Mouse (Mus musculus) small intestine, adult 2 months (tissue): ENCODE data around the gene Cenpm. TPM values are rescaled to one million over a fixed set of nuclear protein-coding genes. Genes with fewer than 3 reads are reported as not detected.
"Not testable (repeated sequence)": the region's sequence is repeated elsewhere in the genome, so short reads cannot be mapped to it uniquely, and the experiment has no call there.

ENCODE experiments used
- H3K27ac ChIP-seq: fragments of 200-500 bp; 2 replicates; pipeline ENCODE4 v1.5.1; 2012; ENCODE audit warnings: low read depth, low read length, control low read depth, inconsistent platforms; ENCODE audit not compliant: insufficient read depth
- H3K27me3 ChIP-seq: fragments of 200-500 bp; 2 replicates; pipeline ENCODE4 v1.6.1; 2012; ENCODE audit warnings: mild to moderate bottlenecking, moderate library complexity, low read length, inconsistent platforms; ENCODE audit not compliant: control insufficient read depth, insufficient read depth
- H3K36me3 ChIP-seq: fragments of 200-500 bp; 2 replicates; pipeline ENCODE4 v1.6.1; 2012; ENCODE audit warnings: mild to moderate bottlenecking, low read length, control low read depth, inconsistent platforms; ENCODE audit not compliant: control insufficient read depth, insufficient read depth
- H3K4me1 ChIP-seq: fragments of 200-500 bp; 2 replicates; pipeline ENCODE4 v1.6.1; 2012; ENCODE audit warnings: low read length, inconsistent platforms, mixed read lengths; ENCODE audit not compliant: control insufficient read depth, insufficient read depth, insufficient read length
- H3K4me3 ChIP-seq: fragments of 200-500 bp; 2 replicates; pipeline ENCODE4 v1.5.1; 2012; ENCODE audit warnings: low read depth, mild to moderate bottlenecking, control low read depth, inconsistent platforms, low read length, moderate library complexity
- CTCF ChIP-seq: fragments of 200-500 bp; IDR thresholded peaks from 2 replicates; pipeline ENCODE4 v1.5.1; 2012; ENCODE audit warnings: low read depth, mild to moderate bottlenecking, control low read depth, inconsistent platforms, low read length, moderate library complexity, mixed read lengths; ENCODE audit not compliant: insufficient replicate concordance, insufficient read length; ENCODE audit errors: extremely low read depth
- POLR2A ChIP-seq: fragments of 200-500 bp; IDR thresholded peaks from 2 replicates; pipeline ENCODE4 v1.6.1; 2012; ENCODE audit warnings: low read depth, mild to moderate bottlenecking, control low read depth, inconsistent platforms, low read length, moderate library complexity
- WGBS: fragments of 180-500 bp; shearing (Covaris S2); methylation state at CpG from one replicate; pipeline ENCODE4 v1.1.7; 2018; 5-methylcytosine and 5-hydroxymethylcytosine counted together
- polyA plus RNA-seq: library from polyadenylated mRNA; depleted of rRNA; stranded (reverse); fragments of >200 nt; gene quantifications from 2 replicates; pipeline ENCODE4 v1.2.3, GENCODE M21; 2012

Cenpm gene
- polyA plus RNA-seq, 1 experiment, result 16.4 TPM

- Histone ChIP-seq H3K4me1 (no peaks in the 10 kb centered on the region), H3K36me3 (no peaks in the 10 kb centered on the region), H3K27me3 (no peaks in the 10 kb centered on the region), H3K4me3 (no peak overlapping the region), H3K27ac (no peak overlapping the region)
- 13% methylated on average over 16 of the region's 16 CpGs for WGBS
- peak; percentile 86 for TF ChIP-seq CTCF
- TF ChIP-seq POLR2A, result no peak
Observed at GRCm38 (mm10) chr15:82259510-82259909, 15.0 kb upstream of the Cenpm start.

GRCm38 (mm10) chr15:82255944-82256383 lies 11.4 kb upstream of the Cenpm start:
- no peaks in the 10 kb centered on the region for H3K27me3 ChIP-seq
- no peak overlapping the region for H3K4me3 ChIP-seq
- 37% methylated on average over 10 of the region's 10 CpGs for WGBS
- H3K36me3 ChIP-seq, result no peaks in the 10 kb centered on the region
- no peak overlapping the region for H3K27ac ChIP-seq
- no peaks in the 10 kb centered on the region for H3K4me1 ChIP-seq
- TF ChIP-seq CTCF, result no peak
- no peak for TF ChIP-seq POLR2A

- Histone ChIP-seq H3K4me1 (no peaks in the 10 kb centered on the region; the same call in 1 of the 2 replicates), H3K27ac (no peak overlapping the region), H3K36me3 (no peaks in the 10 kb centered on the region), H3K4me3 (no peak overlapping the region), H3K27me3 (no peaks in the 10 kb centered on the region)
- WGBS, result 43% methylated on average over 4 of the region's 4 CpGs
- TF ChIP-seq CTCF (no peak), POLR2A (no peak)
Observed at GRCm38 (mm10) chr15:82255248-82255647, 10.7 kb upstream of the Cenpm start.

GRCm38 (mm10) chr15:82252097-82252496 lies 7.5 kb upstream of the Cenpm start, which contains the start of gene 1500009C09Rik:
Gene 1500009C09Rik, plus strand, starts transcription at chr15:82252397.
- Histone ChIP-seq H3K27me3 (no peaks in the 10 kb centered on the region), H3K4me3 (no peak within 1 kb of the TSS), H3K4me1 (peaks cover 3% of the 10 kb centered on the region; the same call in 1 of the 2 replicates), H3K36me3 (no peaks in the 10 kb centered on the region), H3K27ac (no peak within 1 kb of the TSS)
- WGBS, result 60% methylated on average over 6 of the region's 6 CpGs
- TF ChIP-seq CTCF, result no peak
- no peak for TF ChIP-seq POLR2A

GRCm38 (mm10) chr15:82251579-82251978 lies 7.0 kb upstream of the Cenpm start:
- Histone ChIP-seq H3K36me3 (no peaks in the 10 kb centered on the region), H3K4me3 (no peak overlapping the region), H3K27me3 (no peaks in the 10 kb centered on the region), H3K4me1 (peaks cover 3% of the 10 kb centered on the region; the same call in 1 of the 2 replicates), H3K27ac (no peak overlapping the region)
- no peak for TF ChIP-seq CTCF
- no peak for TF ChIP-seq POLR2A
- 94% methylated on average over 3 of the region's 3 CpGs for WGBS

GRCm38 (mm10) chr15:82247131-82247776 lies 2.7 kb upstream of the Cenpm start:
- H3K27ac ChIP-seq, result no peak overlapping the region
- TF ChIP-seq POLR2A, result no peak
- no peak for TF ChIP-seq CTCF
- H3K27me3 ChIP-seq, result no peaks in the 10 kb centered on the region
- 44% methylated on average over 3 of the region's 3 CpGs for WGBS
- no peak overlapping the region for H3K4me3 ChIP-seq
- peaks cover 5% of the 10 kb centered on the region for H3K4me1 ChIP-seq
- no peaks in the 10 kb centered on the region for H3K36me3 ChIP-seq

- peak overlapping the region; percentile 81 for H3K4me3 ChIP-seq
Observed at GRCm38 (mm10) chr15:82244805-82245161, 235 bp upstream of the Cenpm start.

More at GRCm38 (mm10) chr15:82244805-82245161, 235 bp upstream of the Cenpm start:
- not testable (repeated sequence) for H3K27me3 ChIP-seq, H3K36me3 ChIP-seq, H3K4me1 ChIP-seq, H3K27ac ChIP-seq
- 23% methylated on average over 9 of the region's 9 CpGs for WGBS
